Mouse (Mus musculus): Measurements from ENCODE around the gene Olfr159.

DNA sequence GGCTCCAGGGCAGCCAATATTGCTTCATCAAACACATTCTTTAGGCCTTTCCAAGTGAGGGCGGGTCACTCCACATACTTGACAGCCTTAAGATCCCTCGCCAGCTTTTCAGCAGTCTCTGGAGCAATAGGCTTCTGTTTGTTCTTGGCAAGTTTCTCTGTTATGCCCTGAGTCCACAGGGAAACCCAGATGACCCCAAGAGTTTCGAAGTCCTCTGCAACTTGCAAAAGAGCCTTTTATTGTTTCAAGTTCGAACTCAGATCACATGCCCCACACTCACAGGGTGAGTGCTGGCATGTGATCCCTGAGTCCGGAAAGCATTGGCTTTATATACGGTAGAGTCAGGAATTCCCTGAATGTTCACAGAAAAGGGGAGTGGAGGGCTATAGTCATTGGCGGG lies 28.1 kb upstream of the Olfr159 start:
- TF ChIP-seq CTCF (IDR thresholded peaks at IDR 0.05; ENCODE audit: low read depth) (no peak), EP300 (IDR thresholded peaks at IDR 0.05; ENCODE audit: low read depth) (no peak)
